Mouse (Mus musculus) forebrain, embryonic 10.5 days (tissue): ENCODE measurements around the gene Pvr. TPM values are rescaled to one million over a fixed set of nuclear protein-coding genes. Genes with fewer than 3 reads are reported as not detected.

Experiments
- DNase-seq: peaks from one replicate; pipeline ENCODE4 v3.0.0-alpha.2; 2017; ENCODE audit warnings: low spot score; ENCODE audit errors: extremely low spot score
- H3K27ac ChIP-seq: fragments of 300-500 bp; sonication (generic); 2 replicates; pipeline ENCODE4 v1.5.1; 2016; ENCODE audit warnings: mild to moderate bottlenecking
- H3K27me3 ChIP-seq: fragments of 300-500 bp; sonication (generic); 2 replicates; pipeline ENCODE4 v1.6.1; 2016; ENCODE audit warnings: mild to moderate bottlenecking; ENCODE audit not compliant: poor library complexity, severe bottlenecking
- H3K36me3 ChIP-seq: fragments of 300-500 bp; sonication (generic); replicated peaks from 2 replicates; pipeline ENCODE4 v1.6.1; 2016; ENCODE audit warnings: mild to moderate bottlenecking, moderate library complexity
- H3K4me1 ChIP-seq: fragments of 300-500 bp; sonication (generic); 2 replicates; pipeline ENCODE4 v1.6.1; 2016
- H3K4me3 ChIP-seq: fragments of 300-500 bp; sonication (generic); 2 replicates; pipeline ENCODE4 v1.5.1; 2016; ENCODE audit warnings: mild to moderate bottlenecking, moderate library complexity
- H3K9me3 ChIP-seq: fragments of 300-500 bp; sonication (generic); 2 replicates; pipeline ENCODE4 v1.6.1; 2016; ENCODE audit warnings: mild to moderate bottlenecking, moderate library complexity
- WGBS: fragments of 180-500 bp; shearing (Covaris S2); methylation state at CpG from one replicate; pipeline ENCODE4 v1.1.7; 2016; 5-methylcytosine and 5-hydroxymethylcytosine counted together
- polyA plus RNA-seq: library from polyadenylated mRNA; unstranded; fragments of >200 nt; fragmentation: Nextera tagmentation; extraction: Ambion mirVana; gene quantifications from 2 replicates; pipeline ENCODE4 v1.2.1, GENCODE M21; 2016

The Pvr gene
- 4.7 and 4.8 TPM in 2 replicates for polyA plus RNA-seq

GRCm38 (mm10) chr7:19920506-19921261, at the start of gene Pvr:
Pvr (minus strand) TSS chr7:19921160.
- H3K4me3 ChIP-seq: peak within 1 kb of the TSS; percentile 83
- H3K27me3 ChIP-seq: no peaks in the 10 kb centered on the region
- H3K4me1 ChIP-seq: peaks cover 17% of the 10 kb centered on the region
- H3K9me3 ChIP-seq: no peaks in the 10 kb centered on the region
- DNase-seq: peak; percentile 71
- peaks cover 17% of the 10 kb centered on the region for H3K36me3 ChIP-seq
- H3K27ac ChIP-seq: peak within 1 kb of the TSS; percentile 91
- under 1% methylated on average over 60 of the region's 60 CpGs for WGBS

- no peaks in the 10 kb centered on the region for H3K27me3 ChIP-seq
- no peak overlapping the region for H3K27ac ChIP-seq
- H3K4me1 ChIP-seq: no peaks in the 10 kb centered on the region
- H3K4me3 ChIP-seq: no peak overlapping the region
- whole genome bisulfite sequencing: 93% methylated on average over 8 of the region's 8 CpGs
- H3K36me3 ChIP-seq: no peaks in the 10 kb centered on the region
- no peak for DNase-seq
- H3K9me3 ChIP-seq: peaks cover 56% of the 10 kb centered on the region
Measured at GRCm38 (mm10) chr7:19970196-19970595, 49.2 kb upstream of the Pvr start.

GRCm38 (mm10) chr7:19969541-19970090, 48.7 kb upstream of the Pvr start:
- Histone ChIP-seq H3K9me3 (peaks cover 51% of the 10 kb centered on the region), H3K36me3 (no peaks in the 10 kb centered on the region), H3K4me1 (no peaks in the 10 kb centered on the region), H3K4me3 (no peak overlapping the region), H3K27me3 (no peaks in the 10 kb centered on the region), H3K27ac (no peak overlapping the region)
- 98% methylated on average over 4 of the region's 4 CpGs for WGBS
- no peak for DNase-seq

GRCm38 (mm10) chr7:19969106-19969505, 48.1 kb upstream of the Pvr start:
- Histone ChIP-seq H3K27ac (no peak overlapping the region), H3K27me3 (no peaks in the 10 kb centered on the region), H3K4me3 (no peak overlapping the region), H3K36me3 (no peaks in the 10 kb centered on the region), H3K9me3 (peaks cover 49% of the 10 kb centered on the region), H3K4me1 (no peaks in the 10 kb centered on the region)
- 84% methylated on average over 3 of the region's 3 CpGs for WGBS
- DNase-seq: no peak

GRCm38 (mm10) chr7:19964985-19965579, 44.1 kb upstream of the Pvr start, which contains the start of gene Ceacam20:
Ceacam20 (plus strand) TSS chr7:19965412.
- DNase-seq: no peak
- H3K9me3 ChIP-seq: peaks cover 38% of the 10 kb centered on the region
- 85% methylated on average over 7 of the region's 7 CpGs for WGBS

GRCm38 (mm10) chr7:19962423-19962822, 41.5 kb upstream of the Pvr start:
- no peak for DNase-seq
- WGBS: 67% methylated on average over 1 of the region's 1 CpGs
- peaks cover 18% of the 10 kb centered on the region; the same call in 1 of the 2 replicates for H3K9me3 ChIP-seq
- H3K27me3 ChIP-seq: no peaks in the 10 kb centered on the region
- no peak overlapping the region for H3K27ac ChIP-seq
- H3K4me1 ChIP-seq: no peaks in the 10 kb centered on the region
- H3K36me3 ChIP-seq: no peaks in the 10 kb centered on the region
- no peak overlapping the region for H3K4me3 ChIP-seq

More at GRCm38 (mm10) chr7:19964985-19965579, 44.1 kb upstream of the Pvr start, which contains the start of gene Ceacam20:
- Histone ChIP-seq H3K27me3 (no peaks in the 10 kb centered on the region), H3K27ac (no peak within 1 kb of the TSS), H3K4me3 (no peak within 1 kb of the TSS), H3K4me1 (no peaks in the 10 kb centered on the region), H3K36me3 (no peaks in the 10 kb centered on the region)

GRCm38 (mm10) chr7:19956341-19956781, 35.4 kb upstream of the Pvr start:
- no peak overlapping the region for H3K4me3 ChIP-seq
- H3K9me3 ChIP-seq: 0 out of 2 replicates have a peak, but pooled peaks cover 3% of the 10 kb centered on the region
- H3K4me1 ChIP-seq: peaks cover 17% of the 10 kb centered on the region
- H3K27ac ChIP-seq: no peak overlapping the region
- H3K27me3 ChIP-seq: no peaks in the 10 kb centered on the region
- H3K36me3 ChIP-seq: no peaks in the 10 kb centered on the region
- 3% methylated on average over 7 of the region's 7 CpGs for WGBS
- DNase-seq: peak; percentile 82

GRCm38 (mm10) chr7:19955861-19956260, 34.9 kb upstream of the Pvr start:
- no peaks in the 10 kb centered on the region for H3K36me3 ChIP-seq
- no peak for DNase-seq
- no peaks in the 10 kb centered on the region for H3K27me3 ChIP-seq
- no peak overlapping the region for H3K4me3 ChIP-seq
- H3K9me3 ChIP-seq: no peaks in the 10 kb centered on the region
- 78% methylated on average over 4 of the region's 4 CpGs for WGBS
- H3K27ac ChIP-seq: no peak overlapping the region
- peaks cover 17% of the 10 kb centered on the region for H3K4me1 ChIP-seq

GRCm38 (mm10) chr7:19953054-19953453, 32.1 kb upstream of the Pvr start:
- no peak overlapping the region for H3K27ac ChIP-seq
- H3K36me3 ChIP-seq: no peaks in the 10 kb centered on the region
- H3K9me3 ChIP-seq: 0 out of 2 replicates have a peak, but pooled peaks cover 3% of the 10 kb centered on the region
- 45% methylated on average over 9 of the region's 9 CpGs for WGBS
- DNase-seq: no peak
- no peak overlapping the region for H3K4me3 ChIP-seq
- no peaks in the 10 kb centered on the region for H3K27me3 ChIP-seq
- H3K4me1 ChIP-seq: peaks cover 22% of the 10 kb centered on the region

- no peaks in the 10 kb centered on the region for H3K36me3 ChIP-seq
- no peaks in the 10 kb centered on the region for H3K27me3 ChIP-seq
- peaks cover 22% of the 10 kb centered on the region for H3K4me1 ChIP-seq
- 0 out of 2 replicates have a peak overlapping the region, but pooled peaks have one; percentile 36 for H3K27ac ChIP-seq
- no peak for DNase-seq
- 64% methylated on average over 10 of the region's 10 CpGs for WGBS
- no peak overlapping the region for H3K4me3 ChIP-seq
- 0 out of 2 replicates have a peak, but pooled peaks cover 3% of the 10 kb centered on the region for H3K9me3 ChIP-seq
Measured at GRCm38 (mm10) chr7:19952320-19952986, 31.5 kb upstream of the Pvr start.

- Histone ChIP-seq H3K9me3 (0 out of 2 replicates have a peak, but pooled peaks cover 3% of the 10 kb centered on the region), H3K4me3 (no peak within 1 kb of the TSS), H3K36me3 (no peaks in the 10 kb centered on the region), H3K4me1 (peaks cover 22% of the 10 kb centered on the region), H3K27ac (no peak within 1 kb of the TSS), H3K27me3 (no peaks in the 10 kb centered on the region)
- WGBS: 65% methylated on average over 9 of the region's 9 CpGs
- no peak for DNase-seq
Measured at GRCm38 (mm10) chr7:19950589-19950988, 29.6 kb upstream of the Pvr start, which contains the start of gene Igsf23. Igsf23 (minus strand) TSS chr7:19950756.

- 61% methylated on average over 10 of the region's 10 CpGs for whole genome bisulfite sequencing
- 0 out of 2 replicates have a peak, but pooled peaks cover 3% of the 10 kb centered on the region for H3K9me3 ChIP-seq
- no peak for DNase-seq
- no peak overlapping the region for H3K27ac ChIP-seq
- peaks cover 22% of the 10 kb centered on the region for H3K4me1 ChIP-seq
- H3K36me3 ChIP-seq: no peaks in the 10 kb centered on the region
- H3K4me3 ChIP-seq: no peak overlapping the region
- H3K27me3 ChIP-seq: no peaks in the 10 kb centered on the region
Measured at GRCm38 (mm10) chr7:19949996-19950395, 29.0 kb upstream of the Pvr start.
